In genomic region chr17:79414006-79414405, GRCm38 (mm10) we compare ENCODE assay signal across 25 mouse cellular contexts.
"Had no signal": no experiment of that assay in that cellular context is flagged by ENCODE, and none has a peak within 500 bp of the region (broad histone marks: within the 10 kb centered on the region; RNA-seq: fewer than 3 reads in every experiment).

No protein-coding gene starts in this region.

- H3K4me1 ChIP-seq: heart, embryonic 12.5 days; hindbrain, embryonic 10.5 days; hindbrain, embryonic 12.5 days; intestine, embryonic 15.5 days; limb, embryonic 10.5 days; limb, embryonic 12.5 days; liver, embryonic 13.5 days; liver, embryonic 15.5 days had no signal

- ATAC-seq: hindbrain, embryonic 16.5 days; inflammation-experienced regulatory T-cells, adult 6 months; intestine, embryonic 15.5 days; intestine, postnatal 0 days had no signal

- H3K36me3 ChIP-seq: heart, embryonic 12.5 days; hindbrain, embryonic 10.5 days; hindbrain, embryonic 12.5 days; intestine, embryonic 15.5 days; limb, embryonic 10.5 days; limb, embryonic 12.5 days; liver, embryonic 13.5 days; liver, embryonic 15.5 days had no signal

- H3K4me3 ChIP-seq: heart, adult 2 months; heart, embryonic 12.5 days; hindbrain, embryonic 10.5 days; hindbrain, embryonic 12.5 days; intestine, embryonic 15.5 days; layer of hippocampus, adult 2 months; left cerebral cortex, adult 2 months; limb, embryonic 10.5 days; limb, embryonic 12.5 days; liver, embryonic 13.5 days; liver, embryonic 15.5 days had no signal

- H3K27me3 ChIP-seq: heart, embryonic 12.5 days; hindbrain, embryonic 12.5 days; intestine, embryonic 15.5 days; limb, embryonic 12.5 days; liver, embryonic 13.5 days; liver, embryonic 15.5 days had no signal

- H3K4me2 ChIP-seq: heart, embryonic 12.5 days; hindbrain, embryonic 12.5 days; hindbrain, embryonic 14.5 days; intestine, embryonic 15.5 days; limb, embryonic 12.5 days; liver, embryonic 11.5 days; liver, embryonic 13.5 days; liver, embryonic 15.5 days had no signal

- DNase-seq: gastrocnemius, postnatal 25 days; heart, adult 2 months; heart, postnatal 10 days; heart, postnatal 4 days; kidney, adult 18-20 months; kidney, adult 8-10 months; kidney, postnatal 10 days; kidney, postnatal 25 days; kidney, postnatal 4 days; liver; liver, embryonic 13.5 days had no signal

- H3K9me3 ChIP-seq: heart, embryonic 12.5 days; hindbrain, embryonic 10.5 days; hindbrain, embryonic 12.5 days; intestine, embryonic 15.5 days; limb, embryonic 10.5 days; limb, embryonic 12.5 days; liver, embryonic 13.5 days; liver, embryonic 15.5 days had no signal

- H3K9ac ChIP-seq: heart, embryonic 12.5 days; hindbrain, embryonic 12.5 days; hindbrain, embryonic 14.5 days; intestine, embryonic 15.5 days; limb, embryonic 12.5 days; liver, embryonic 13.5 days; liver, embryonic 15.5 days had no signal

- H3K27ac ChIP-seq: heart, adult 2 months; hindbrain, embryonic 10.5 days; hindbrain, embryonic 12.5 days; hindbrain, embryonic 14.5 days; intestine, embryonic 15.5 days; layer of hippocampus, adult 2 months; left cerebral cortex, adult 2 months; limb, embryonic 10.5 days; limb, embryonic 12.5 days; liver, embryonic 13.5 days; liver, embryonic 15.5 days had no signal
